Mouse (Mus musculus) adipocyte (in vitro differentiated cells): ENCODE measurements at regions not wholly inside any gene's neighbourhood (a gene's known extent, or its start where the extent isn't known, plus 50 kb on each side); places are given as distances from the start of the nearest gene placed in this dataset.
"Not testable (repeated sequence)": the region's sequence is repeated elsewhere in the genome, so short reads cannot be mapped to it uniquely, and the experiment has no call there.

Source experiments
- DNase-seq: peaks from one replicate; pipeline ENCODE4 v3.0.0-alpha.2; 2016; ENCODE audit warnings: low spot score

GRCm38 (mm10) chr13:73035336-73035940 lies 224.8 kb upstream of the Irx4 start:
- no peak for DNase-seq

- no peak for DNase-seq
Observed at GRCm38 (mm10) chr13:73039731-73040130, 220.5 kb upstream of the Irx4 start.

- no peak for DNase-seq
Observed at GRCm38 (mm10) chr13:73041233-73042040, 218.8 kb upstream of the Irx4 start.

- no peak for DNase-seq
Observed at GRCm38 (mm10) chr13:73069840-73070530, 190.3 kb upstream of the Irx4 start.

- DNase-seq: no peak
Observed at GRCm38 (mm10) chr13:73070531-73070908, 189.8 kb upstream of the Irx4 start.

- no peak for DNase-seq
Observed at GRCm38 (mm10) chr13:73071032-73071431, 189.2 kb upstream of the Irx4 start.

GRCm38 (mm10) chr13:73071854-73072852 lies 188.1 kb upstream of the Irx4 start:
- no peak for DNase-seq

- no peak for DNase-seq
Observed at GRCm38 (mm10) chr13:73077866-73078430, 182.3 kb upstream of the Irx4 start.

- DNase-seq: not testable (repeated sequence)
Observed at GRCm38 (mm10) chr13:73087815-73088214, 172.5 kb upstream of the Irx4 start.

GRCm38 (mm10) chr13:73091886-73092285 lies 168.4 kb upstream of the Irx4 start:
- no peak for DNase-seq

GRCm38 (mm10) chr13:73097502-73097901 lies 162.8 kb upstream of the Irx4 start:
- no peak for DNase-seq

GRCm38 (mm10) chr13:73099407-73099806 lies 160.9 kb upstream of the Irx4 start:
- no peak for DNase-seq

GRCm38 (mm10) chr13:73107250-73107993 lies 152.9 kb upstream of the Irx4 start:
- DNase-seq: no peak

- DNase-seq: no peak
Observed at GRCm38 (mm10) chr13:73116822-73117632, 143.3 kb upstream of the Irx4 start.

GRCm38 (mm10) chr13:73117633-73118076 lies 142.6 kb upstream of the Irx4 start:
- DNase-seq: no peak

GRCm38 (mm10) chr13:73122945-73123344 lies 137.3 kb upstream of the Irx4 start:
- no peak for DNase-seq

- DNase-seq: no peak
Observed at GRCm38 (mm10) chr13:73131270-73131669, 129.0 kb upstream of the Irx4 start.

- DNase-seq: no peak
Observed at GRCm38 (mm10) chr13:73132746-73133145, 127.5 kb upstream of the Irx4 start.

GRCm38 (mm10) chr13:73134929-73135328 lies 125.3 kb upstream of the Irx4 start:
- DNase-seq: no peak

- no peak for DNase-seq
Observed at GRCm38 (mm10) chr13:73141302-73141701, 119.0 kb upstream of the Irx4 start.
